ENCODE assay signal across 9 mouse cellular contexts in the genomic region with DNA sequence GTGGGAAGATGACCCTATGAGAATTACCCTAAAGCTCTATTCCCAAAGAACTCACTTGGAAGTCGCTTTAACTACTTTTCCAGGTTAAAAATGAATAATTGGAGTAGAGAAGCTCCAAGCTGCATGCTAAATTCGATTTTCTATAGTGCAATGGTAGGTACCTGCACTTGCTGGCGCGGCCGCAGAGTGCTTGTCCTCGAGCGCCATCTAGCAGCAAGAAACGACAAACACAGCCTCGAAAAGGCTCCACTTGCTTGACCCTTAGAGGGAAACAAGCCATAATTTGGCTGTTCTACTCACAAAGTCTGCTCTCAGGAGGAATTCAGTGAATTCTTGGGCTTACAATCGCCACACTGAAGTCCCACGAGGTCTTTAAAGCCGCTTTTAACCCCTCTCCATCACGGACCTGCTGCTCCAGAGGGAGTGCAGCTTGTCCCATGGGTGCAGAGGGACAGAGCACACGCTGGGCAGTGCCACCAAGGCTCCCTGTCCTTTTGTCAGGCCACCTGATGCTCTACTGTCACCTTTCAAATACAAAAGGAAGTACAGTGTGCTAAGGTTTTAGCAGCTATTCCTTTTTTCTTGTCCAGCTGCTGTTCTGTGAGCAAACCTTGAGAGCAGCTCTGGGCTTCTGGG. TPM values are rescaled to one million over a fixed set of nuclear protein-coding genes. Genes with fewer than 3 reads are reported as not detected.
DNase-seq lines count a peak whose midpoint lies in the region; ATAC-seq lines count a peak whose summit lies in the region.
"Had no signal": no experiment of that assay in that cellular context is flagged by ENCODE, and none has a peak within 500 bp of the region (broad histone marks: within the 10 kb centered on the region; RNA-seq: fewer than 3 reads in every experiment).

No protein-coding gene starts in this region.

- no peak overlapping the region for H3K27ac ChIP-seq in forebrain, embryonic 14.5 days (ENCODE audit: low read depth, low read length)
- no peak overlapping the region for H3K27ac ChIP-seq in forebrain, embryonic 16.5 days (ENCODE audit: low read length)
- H3K27ac ChIP-seq in midbrain, embryonic 14.5 days (replicated peaks; ENCODE audit: low read depth, low read length): no peak overlapping the region
- H3K27ac ChIP-seq: liver, embryonic 15.5 days had no signal

- H3K9me3 ChIP-seq in forebrain, embryonic 14.5 days (replicated peaks; ENCODE audit: control insufficient read depth, low read length): no peaks in the 10 kb centered on the region
- no peaks in the 10 kb centered on the region for H3K9me3 ChIP-seq in forebrain, embryonic 16.5 days (ENCODE audit: control insufficient read depth, low read length)
- H3K9me3 ChIP-seq in midbrain, embryonic 14.5 days (ENCODE audit: control insufficient read depth, low read length): no peaks in the 10 kb centered on the region
- H3K9me3 ChIP-seq: liver, embryonic 15.5 days had no signal

- DNase-seq in forebrain, embryonic 14.5 days (ENCODE audit: low spot score): peak; percentile 83
- DNase-seq in CD8-positive naive resting alpha-beta T cell, adult 2 months (ENCODE audit: low read depth in 2 of 2, low spot score in 2 of 2): peak; percentile 6 to 28
- DNase-seq in c-Kit-positive CD71-negative TER-119-negative erythroid progenitor cells, embryonic 14.5 days (ENCODE audit: low read depth): peak; percentile 46
- DNase-seq in left cerebral cortex, postnatal 14 days (ENCODE audit: low spot score in 2 of 2): peak; percentile 49 to 75
- peak; percentile 90 for DNase-seq in midbrain, embryonic 14.5 days
- peak; percentile 42 for DNase-seq in skeletal muscle tissue, adult 2 months (ENCODE audit: low read depth, low spot score)

- no peak overlapping the region for H3K4me3 ChIP-seq in forebrain, embryonic 14.5 days (ENCODE audit: low read depth, low read length)
- H3K4me3 ChIP-seq in forebrain, embryonic 16.5 days (replicated peaks; ENCODE audit: low read length): no peak overlapping the region
- H3K4me3 ChIP-seq in midbrain, embryonic 14.5 days (replicated peaks; ENCODE audit: low read depth, low read length): no peak overlapping the region
- H3K4me3 ChIP-seq: liver, embryonic 15.5 days had no signal

- H3K27me3 ChIP-seq in forebrain, embryonic 14.5 days (replicated peaks; ENCODE audit: control insufficient read depth, insufficient read depth, low read length): no peaks in the 10 kb centered on the region
- H3K27me3 ChIP-seq in forebrain, embryonic 16.5 days (replicated peaks; ENCODE audit: control insufficient read depth, insufficient read depth, low read length): no peaks in the 10 kb centered on the region
- no peaks in the 10 kb centered on the region for H3K27me3 ChIP-seq in midbrain, embryonic 14.5 days (ENCODE audit: control insufficient read depth, insufficient read depth, low read length)
- H3K27me3 ChIP-seq: liver, embryonic 15.5 days had no signal

- no peak overlapping the region for H3K9ac ChIP-seq in forebrain, embryonic 14.5 days (ENCODE audit: low read length)
- no peak overlapping the region for H3K9ac ChIP-seq in forebrain, embryonic 16.5 days (replicated peaks; ENCODE audit: low read depth, low read length)
- no peak overlapping the region for H3K9ac ChIP-seq in midbrain, embryonic 14.5 days (replicated peaks; ENCODE audit: low read length)
- H3K9ac ChIP-seq: liver, embryonic 15.5 days had no signal

- ATAC-seq in forebrain, embryonic 14.5 days: no peak
- no peak for ATAC-seq in forebrain, embryonic 16.5 days
- peak; percentile 89 for ATAC-seq in frontal cortex, adult (ENCODE audit: low TSS enrichment)
- no peak for ATAC-seq in midbrain, embryonic 14.5 days (ENCODE audit: low FRiP score, low TSS enrichment)

- H3K4me2 ChIP-seq in forebrain, embryonic 14.5 days (ENCODE audit: low read length): no peak overlapping the region
- H3K4me2 ChIP-seq in forebrain, embryonic 16.5 days (ENCODE audit: low read length): no peak overlapping the region
- no peak overlapping the region for H3K4me2 ChIP-seq in midbrain, embryonic 14.5 days (ENCODE audit: low read length)
- H3K4me2 ChIP-seq: liver, embryonic 15.5 days had no signal

- intact Hi-C loops in left cerebral cortex, postnatal 14 days (cut with DNase I): loop anchor here (1.0 to 5.0 kb wide), 2 partner anchors 156 to 300 kb away; no protein-coding TSS in a partner anchor

- H3K36me3 ChIP-seq in forebrain, embryonic 14.5 days (ENCODE audit: control insufficient read depth, insufficient read depth, low read length): no peaks in the 10 kb centered on the region
- H3K36me3 ChIP-seq in forebrain, embryonic 16.5 days (ENCODE audit: control insufficient read depth, insufficient read depth): no peaks in the 10 kb centered on the region
- H3K36me3 ChIP-seq in midbrain, embryonic 14.5 days (ENCODE audit: control insufficient read depth, insufficient read depth, low read length): no peaks in the 10 kb centered on the region
- H3K36me3 ChIP-seq: liver, embryonic 15.5 days had no signal

- no peaks in the 10 kb centered on the region for H3K4me1 ChIP-seq in forebrain, embryonic 14.5 days (ENCODE audit: control insufficient read depth, insufficient read depth, low read length)
- no peaks in the 10 kb centered on the region for H3K4me1 ChIP-seq in forebrain, embryonic 16.5 days (replicated peaks; ENCODE audit: control insufficient read depth, insufficient read depth, low read length)
- H3K4me1 ChIP-seq in midbrain, embryonic 14.5 days (ENCODE audit: control insufficient read depth, insufficient read depth, low read length): no peaks in the 10 kb centered on the region
- H3K4me1 ChIP-seq: liver, embryonic 15.5 days had no signal

- 6% methylated on average over 14 of the region's 14 CpGs for WGBS in forebrain, embryonic 14.5 days
- WGBS in forebrain, embryonic 16.5 days: 6% methylated on average over 14 of the region's 14 CpGs
- WGBS in midbrain, embryonic 14.5 days: 8% methylated on average over 14 of the region's 14 CpGs

RNA-seq across cellular contexts. Expression of a gene that starts 37.0 kb away (rescaled TPM):
- polyA plus RNA-seq in forebrain, embryonic 14.5 days (2014; fragmentation: Nextera tagmentation; extraction: Ambion mirVana): 1.8 TPM in 2 replicates
- polyA plus RNA-seq in forebrain, embryonic 16.5 days (2015; fragmentation: Nextera tagmentation; extraction: Ambion mirVana): 1.7 and 2.6 TPM in 2 replicates
- total RNA-seq in left cerebral cortex, postnatal 14 days (2021): 10 to 100 TPM in 1 of 2 experiments, 1 to 10 TPM in 1; 8.3 to 11.9 TPM
- polyA plus RNA-seq in midbrain, embryonic 14.5 days (2014; fragmentation: Nextera tagmentation; extraction: Ambion mirVana): 4.7 and 7.4 TPM in 2 replicates
- polyA plus RNA-seq: liver, embryonic 15.5 days had no signal

Comparison
In these comparisons a context has a peak if more than half of its experiments do, and no peak if none do; other contexts are left out.
1. DNase-seq: peak in every context shown above with its lines; median percentile 90 in midbrain, embryonic 14.5 days; 83 in forebrain, embryonic 14.5 days; 62 in left cerebral cortex, postnatal 14 days; 46 in c-Kit-positive CD71-negative TER-119-negative erythroid progenitor cells, embryonic 14.5 days; 42 in skeletal muscle tissue, adult 2 months; 17 in CD8-positive naive resting alpha-beta T cell, adult 2 months.